Mouse (Mus musculus): Measurements from ENCODE around the gene Slamf7.
A peak's percentile ranks its signal among the peaks of the same experiment; 100 is the strongest.
"Not testable (repeated sequence)": the region's sequence is repeated elsewhere in the genome, so short reads cannot be mapped to it uniquely, and the experiment has no call there.

Slamf7 gene

DNA sequence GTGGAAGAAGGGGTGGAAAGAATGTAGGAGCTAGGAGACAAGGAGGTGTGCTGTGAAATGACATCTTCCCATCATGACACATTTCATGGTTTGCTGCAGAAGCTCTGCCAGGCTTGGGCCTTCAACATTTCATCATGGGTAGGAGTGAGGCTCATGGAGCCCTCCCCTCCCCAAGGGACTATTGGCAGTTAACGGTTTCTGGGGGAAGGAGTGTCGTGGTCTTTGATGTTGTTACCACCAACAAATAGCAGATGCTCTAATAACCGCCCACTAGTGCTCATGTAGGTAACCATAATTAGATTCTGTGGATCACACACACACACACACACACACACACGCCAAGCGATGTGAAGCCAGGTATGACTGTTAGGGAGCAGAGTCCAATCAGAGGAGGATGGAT is at the start of gene Slamf7:
Gene Slamf7 (minus strand): TSS at position 302 of the 400 bp plus-strand sequence.
- no peak for DNase-seq (ENCODE audit: low spot score)

DNA sequence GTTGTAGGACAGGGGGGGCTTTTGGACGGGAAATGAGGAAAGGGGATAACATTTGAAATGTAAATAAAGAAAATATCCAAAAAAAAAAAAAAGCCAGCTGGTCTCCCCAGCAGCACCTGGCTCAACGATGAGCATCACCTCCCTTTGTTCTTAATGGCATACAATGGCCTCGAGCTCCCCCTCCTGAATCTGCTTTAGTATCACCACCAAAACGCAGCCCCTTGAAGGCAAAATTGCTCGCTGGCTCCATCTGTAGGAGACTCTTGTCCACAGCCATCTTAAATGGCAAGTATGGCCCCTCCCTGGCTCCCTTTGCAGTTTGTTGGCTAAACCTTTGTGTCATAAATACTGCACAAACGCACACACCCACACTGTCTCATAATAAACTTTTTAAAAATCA is 46.1 kb upstream of the Slamf7 start:
- DNase-seq (ENCODE audit: low spot score) = no peak

DNA sequence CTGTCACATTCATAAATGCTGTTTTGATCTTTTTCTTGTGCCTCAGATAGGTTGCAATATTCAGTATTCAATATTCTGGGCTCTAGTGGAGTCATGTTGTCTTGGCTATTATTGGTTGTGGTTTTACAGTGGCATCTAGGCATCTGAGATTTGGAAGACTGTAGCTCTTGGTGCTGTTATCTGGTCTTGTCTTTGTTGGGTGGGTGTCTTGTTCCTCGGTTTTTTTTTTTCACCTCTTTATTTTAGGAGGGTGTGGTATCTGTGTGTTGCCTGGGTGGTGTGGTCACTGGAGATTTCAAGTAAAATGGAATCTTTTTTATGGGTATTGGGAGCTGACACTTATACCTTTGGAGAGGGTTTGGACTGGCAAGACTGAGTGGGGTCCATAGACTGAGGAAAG is 41.1 kb upstream of the Slamf7 start:
- DNase-seq (ENCODE audit: low spot score) = no peak

DNA sequence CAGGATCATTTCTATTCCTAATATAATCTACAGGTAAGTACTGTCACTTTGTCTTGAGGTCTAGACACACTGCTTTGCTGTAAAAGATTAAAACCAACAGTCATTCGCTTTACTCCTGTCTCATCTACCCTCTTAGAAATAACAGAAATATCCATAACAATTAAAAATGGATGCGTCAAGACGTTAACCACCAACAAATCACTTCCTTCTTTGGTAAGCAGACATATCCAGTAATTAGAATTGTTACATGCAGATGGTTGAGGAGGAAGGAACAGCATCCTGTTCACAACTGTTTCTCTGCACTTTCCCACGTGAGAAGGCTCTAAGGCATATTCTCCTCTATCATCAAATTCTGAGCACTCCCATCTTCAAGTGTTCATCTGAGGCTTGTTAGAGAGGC is 34.5 kb upstream of the Slamf7 start:
- DNase-seq (ENCODE audit: low spot score) = no peak

DNA sequence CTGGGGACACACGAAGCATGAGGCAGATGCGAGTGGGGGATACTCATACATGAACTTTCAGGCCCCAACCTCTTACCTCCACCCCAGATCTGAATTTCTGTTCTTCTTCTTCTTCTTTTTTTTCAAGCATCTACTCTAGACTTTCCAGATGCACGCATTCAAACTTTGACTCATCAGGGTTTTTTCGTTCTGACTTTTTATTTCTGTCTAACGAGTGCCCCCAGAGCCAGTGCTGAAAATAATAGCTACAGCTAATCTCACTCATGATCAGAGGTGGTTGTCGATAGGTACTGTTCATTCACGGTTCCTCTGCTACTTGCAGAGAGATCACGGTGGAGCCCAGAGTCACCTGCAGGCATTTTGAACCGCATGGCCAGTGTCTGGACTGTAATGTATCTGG is 32.1 kb upstream of the Slamf7 start:
- DNase-seq (ENCODE audit: low spot score) = no peak

DNA sequence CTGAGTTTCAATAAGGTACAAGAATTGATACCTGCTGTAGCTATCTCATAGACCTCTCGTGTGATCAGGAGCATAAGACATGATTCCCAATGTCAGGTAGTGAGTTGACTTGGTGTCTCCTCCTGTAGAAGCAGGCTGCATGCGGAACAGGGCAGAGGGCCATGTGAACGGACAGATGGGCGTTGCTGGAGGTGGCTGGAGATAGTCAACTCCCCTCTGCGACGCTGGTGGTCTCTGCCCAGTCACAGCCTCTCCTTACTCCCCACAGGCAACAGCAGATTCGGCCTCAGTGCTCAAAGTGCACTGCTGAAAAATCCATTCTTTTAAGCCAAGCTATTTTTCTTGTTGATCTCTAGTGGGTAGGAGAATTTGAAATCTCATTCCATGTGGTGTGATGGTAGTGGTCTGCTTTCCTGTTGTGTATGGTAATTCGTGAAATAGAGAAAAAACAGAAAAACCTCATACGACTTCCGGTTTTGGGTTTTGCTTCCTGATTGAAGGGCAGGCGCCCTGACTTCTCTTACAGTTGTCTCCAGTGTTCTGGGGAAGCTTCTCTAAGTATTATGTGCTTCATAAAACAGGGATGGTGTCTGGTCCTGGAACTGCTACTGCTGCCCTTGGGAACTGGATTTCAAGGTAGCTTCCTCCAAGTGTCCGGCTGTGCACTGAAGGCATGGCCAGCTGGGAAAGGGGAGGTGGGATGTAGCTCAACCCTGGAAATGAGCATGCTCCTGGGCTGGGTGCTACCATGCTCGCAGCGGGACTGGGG is 28.9 kb upstream of the Slamf7 start, which contains the start of gene Cd48:
Gene Cd48 (plus strand): TSS at position 479 of the 769 bp plus-strand sequence.
- no peak for DNase-seq (ENCODE audit: low spot score)

DNA sequence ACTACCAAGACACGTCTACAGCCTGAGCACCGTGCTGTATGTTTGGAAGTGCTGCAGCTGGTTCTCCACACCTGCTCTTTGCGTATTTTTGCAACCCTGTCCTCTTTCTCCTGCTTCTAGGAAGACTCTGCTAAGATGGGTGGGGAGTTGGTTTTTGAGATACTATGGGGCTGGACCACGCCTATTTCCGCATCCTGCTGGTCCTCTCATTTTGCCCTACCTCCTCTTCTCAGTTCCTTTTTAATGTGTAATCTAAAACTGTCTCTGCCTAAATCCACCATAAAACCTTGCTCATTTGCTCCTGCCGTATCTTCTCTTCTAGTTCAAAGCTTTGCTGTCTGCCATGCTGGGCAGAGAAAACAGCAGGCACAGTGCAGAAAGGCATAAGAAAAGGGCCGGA is 28.2 kb upstream of the Slamf7 start:
- DNase-seq (ENCODE audit: low spot score) = no peak

DNA sequence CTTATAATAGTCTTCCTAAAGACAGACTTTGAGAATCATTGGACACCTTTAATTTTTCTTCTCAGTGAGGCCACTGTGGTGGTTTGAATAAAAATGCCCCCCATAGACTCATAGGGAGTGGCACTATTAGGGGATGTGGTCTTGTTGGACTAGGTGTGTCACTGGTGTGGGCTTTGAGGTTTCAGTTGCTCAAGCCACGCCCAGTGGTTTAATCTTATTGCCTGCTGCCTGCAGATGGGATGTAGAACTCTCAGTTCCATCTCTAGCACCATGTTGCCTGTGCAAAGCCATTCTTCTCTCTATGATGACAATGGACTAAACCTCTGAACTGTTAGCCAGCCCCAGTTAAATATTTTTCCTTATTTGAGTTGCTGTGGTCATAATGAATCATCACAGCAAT is 24.9 kb upstream of the Slamf7 start:
- DNase-seq (ENCODE audit: low spot score) = no peak

DNA sequence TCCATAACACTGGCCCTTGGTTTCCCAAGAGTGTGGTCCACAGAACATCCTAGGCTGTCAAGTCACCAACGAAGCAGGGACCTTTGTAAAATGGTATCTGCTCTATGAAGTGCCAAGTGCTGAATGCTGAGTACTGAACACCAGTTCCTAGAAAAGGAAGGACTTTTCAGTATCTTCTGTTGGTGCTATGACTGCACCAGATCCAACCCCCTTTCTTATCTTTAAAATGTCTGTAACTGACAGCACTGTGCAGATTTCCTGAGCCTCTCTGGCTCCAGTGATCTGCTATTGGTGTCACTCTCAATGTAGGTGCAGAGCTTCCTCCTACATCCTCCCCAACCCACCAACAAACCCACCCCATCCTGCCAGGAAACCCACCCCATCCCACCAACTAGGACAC is 21.6 kb upstream of the Slamf7 start:
- DNase-seq (ENCODE audit: low spot score) = no peak

DNA sequence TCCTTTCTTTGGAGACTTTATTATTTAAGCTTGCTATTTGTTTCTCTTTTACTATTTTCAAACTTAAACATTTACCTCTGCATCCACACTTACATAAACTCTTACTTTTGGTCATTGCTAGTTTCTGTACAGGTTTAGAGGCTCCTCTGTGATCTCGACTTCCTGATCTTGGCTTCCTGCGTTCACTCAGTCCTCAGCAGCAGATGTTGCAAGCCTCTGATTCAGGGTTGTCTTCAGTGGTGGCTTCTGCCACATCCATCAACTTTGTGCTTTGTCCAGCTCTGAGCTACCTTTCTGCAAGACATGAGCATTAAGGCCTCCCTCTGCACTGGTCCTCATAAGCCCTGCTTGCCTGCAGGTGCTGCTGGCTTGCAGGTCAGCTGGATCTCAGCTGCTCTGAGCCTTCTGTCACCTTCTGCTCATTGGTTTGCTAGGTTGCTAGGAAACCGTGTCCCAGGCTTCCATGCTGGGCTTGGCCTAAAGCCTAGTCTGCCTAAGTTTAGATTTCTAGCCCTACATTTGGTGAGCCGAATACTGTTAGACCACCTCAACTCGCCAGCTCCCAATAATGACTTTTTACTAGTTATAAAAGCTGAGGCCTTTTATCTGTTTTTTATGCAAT is 20.1 kb upstream of the Slamf7 start:
- peak; percentile 33 for DNase-seq (ENCODE audit: low spot score)

DNA sequence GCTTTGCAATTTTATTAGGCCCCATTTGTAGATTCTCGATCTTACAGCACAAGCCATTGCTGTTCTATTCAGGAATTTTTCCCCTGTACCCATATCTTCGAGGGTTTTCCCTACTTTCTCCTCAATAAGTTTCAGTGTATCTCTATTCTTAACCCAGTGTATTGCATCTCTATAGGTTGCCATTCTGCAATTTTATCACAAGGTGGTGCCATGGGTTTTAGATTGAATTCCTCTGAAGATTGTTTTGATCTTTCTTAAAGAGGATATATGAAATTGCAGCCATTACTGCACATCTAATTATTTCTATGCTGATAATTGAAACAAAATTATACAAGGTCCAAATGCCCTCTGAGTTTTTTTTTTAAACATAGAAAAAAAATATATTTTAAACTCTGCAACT is 19.6 kb upstream of the Slamf7 start:
- DNase-seq (ENCODE audit: low spot score) = not testable (repeated sequence)

DNA sequence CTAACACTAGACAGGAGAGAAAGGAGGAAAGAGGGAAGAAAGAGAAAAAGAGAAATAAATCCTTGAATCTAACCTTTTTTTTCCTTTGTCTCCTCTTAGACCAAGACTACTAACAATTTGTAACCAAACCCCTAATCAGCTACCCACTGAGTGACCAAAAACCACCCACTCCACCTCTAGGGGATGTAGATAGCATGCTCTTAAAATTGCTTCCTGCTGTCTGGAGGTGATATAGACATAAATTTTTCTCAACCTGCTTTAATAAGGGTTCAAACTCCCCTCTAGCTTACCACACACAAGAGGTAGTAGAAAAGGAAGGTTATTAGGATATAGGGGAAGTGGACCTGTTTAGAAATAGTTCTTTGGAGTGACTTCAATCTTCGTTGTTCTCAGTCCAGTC is 14.3 kb upstream of the Slamf7 start:
- DNase-seq (ENCODE audit: low spot score) = no peak

DNA sequence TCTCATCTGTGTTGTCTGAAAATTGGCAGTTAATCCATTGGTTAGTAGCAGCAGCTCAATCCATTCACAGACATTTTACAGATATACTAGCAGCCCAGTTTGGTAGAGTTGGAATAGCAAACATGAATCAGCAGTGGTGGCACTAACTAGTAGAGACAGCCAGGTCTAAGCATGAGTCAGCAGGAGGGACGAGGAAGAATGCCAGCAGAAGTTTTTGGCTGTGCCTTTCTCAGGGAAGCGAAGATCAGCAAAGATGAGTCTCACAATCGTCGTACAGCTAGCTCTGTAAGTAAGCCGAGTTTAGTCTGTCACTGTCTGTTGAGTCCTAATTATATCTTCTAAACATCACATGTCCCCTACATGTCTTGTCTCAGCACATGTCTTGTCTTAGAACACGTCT is 13.5 kb upstream of the Slamf7 start:
- no peak for DNase-seq (ENCODE audit: low spot score)

DNA sequence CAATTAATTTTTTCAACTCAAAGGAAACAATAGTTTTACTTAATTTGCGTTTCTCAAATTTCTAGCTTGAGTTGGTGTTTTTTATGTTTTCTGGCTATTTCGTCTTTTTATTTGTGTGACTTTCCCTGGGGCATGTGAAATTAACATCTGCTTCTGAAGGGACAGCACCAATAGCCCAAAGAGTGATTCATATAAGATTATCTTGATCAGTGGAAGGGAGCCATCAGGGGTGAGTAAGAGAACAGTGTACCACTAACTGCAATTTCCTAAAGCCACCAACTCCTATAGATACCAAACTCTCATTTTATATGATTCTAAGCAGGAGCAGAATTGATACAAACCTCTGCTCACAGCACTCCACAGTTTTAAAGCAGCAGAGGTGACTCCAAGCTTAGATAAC is 10.9 kb upstream of the Slamf7 start:
- no peak for DNase-seq (ENCODE audit: low spot score)

DNA sequence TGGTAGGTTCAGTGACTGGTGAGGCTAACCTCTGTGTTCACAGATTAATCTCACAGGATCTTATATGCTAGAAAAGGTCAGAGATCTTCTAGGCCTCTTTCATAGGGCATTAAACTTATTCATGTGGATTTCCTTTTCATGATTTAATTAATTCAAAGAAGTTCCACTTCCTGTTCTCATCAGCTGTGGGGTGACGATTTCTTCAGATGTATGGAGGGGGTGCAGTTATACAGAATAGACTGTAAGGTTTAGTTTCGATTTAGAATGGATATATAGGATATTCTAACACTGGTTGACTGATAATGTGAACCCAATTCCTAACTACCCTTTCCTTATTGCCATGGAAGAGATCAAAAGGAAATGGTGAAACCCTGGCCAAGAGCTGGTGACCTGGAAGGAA is 8.6 kb upstream of the Slamf7 start:
- no peak for DNase-seq (ENCODE audit: low spot score)

DNA sequence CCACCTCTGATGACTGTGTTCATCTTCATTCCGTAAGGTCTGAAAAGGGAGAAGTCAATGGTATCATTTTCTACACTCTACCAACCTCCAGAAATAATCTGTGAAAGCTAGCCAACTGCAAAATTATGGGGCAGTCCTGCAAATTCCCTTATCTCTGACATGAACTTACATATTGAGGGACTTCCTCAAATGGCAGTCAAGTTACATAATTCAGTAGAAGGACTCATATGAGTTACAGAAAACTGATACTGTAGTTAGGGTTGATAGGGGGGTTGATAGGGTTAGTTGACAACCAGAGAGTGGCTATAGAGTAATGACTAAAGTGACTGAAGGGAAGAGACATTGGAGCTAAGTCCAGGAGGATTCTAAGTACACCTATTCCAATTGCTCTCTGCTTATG is 7.6 kb upstream of the Slamf7 start:
- no peak for DNase-seq (ENCODE audit: low spot score)

DNA sequence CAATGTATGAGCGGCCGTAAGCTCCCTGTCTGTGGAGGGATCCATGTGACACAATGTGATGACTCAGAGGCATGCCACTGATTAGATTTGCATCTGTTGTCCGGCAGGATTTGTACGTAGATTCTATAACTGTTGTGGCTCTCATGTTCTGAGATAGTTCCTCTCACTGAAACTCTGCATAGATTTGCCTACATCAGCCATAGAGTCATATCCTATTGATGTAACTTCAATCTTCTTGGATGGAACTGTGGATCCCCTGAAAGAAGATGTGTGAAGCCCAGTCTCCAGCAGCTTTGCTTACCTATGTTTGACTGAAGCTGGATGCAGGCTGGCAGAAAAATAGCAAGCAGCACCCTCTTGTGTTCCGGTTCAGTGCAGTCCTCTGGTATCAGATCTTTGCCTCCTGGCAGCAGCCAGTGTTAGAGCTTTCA is 5.7 kb upstream of the Slamf7 start:
- no peak for DNase-seq (ENCODE audit: low spot score)

DNA sequence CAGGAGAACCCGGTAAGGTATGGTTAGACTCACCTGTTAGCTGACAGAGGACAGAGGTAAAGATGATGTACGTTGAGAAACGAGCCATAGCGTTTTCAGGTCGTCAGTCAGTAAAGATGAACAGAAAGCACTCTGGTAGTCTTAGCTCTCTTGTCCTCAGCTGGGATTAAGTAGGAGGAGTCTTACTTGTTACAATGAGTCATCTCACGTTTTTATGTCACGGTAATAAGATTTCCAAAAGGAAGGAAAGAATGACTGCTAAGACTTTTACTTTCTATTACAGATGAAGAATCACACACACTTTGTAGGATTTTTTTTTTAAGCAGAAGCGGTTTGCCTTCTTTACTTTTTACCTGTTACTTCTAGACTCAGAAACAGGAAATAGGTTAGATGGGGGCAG is 4.0 kb downstream of the Slamf7 start:
- no peak for DNase-seq (ENCODE audit: low spot score)

DNA sequence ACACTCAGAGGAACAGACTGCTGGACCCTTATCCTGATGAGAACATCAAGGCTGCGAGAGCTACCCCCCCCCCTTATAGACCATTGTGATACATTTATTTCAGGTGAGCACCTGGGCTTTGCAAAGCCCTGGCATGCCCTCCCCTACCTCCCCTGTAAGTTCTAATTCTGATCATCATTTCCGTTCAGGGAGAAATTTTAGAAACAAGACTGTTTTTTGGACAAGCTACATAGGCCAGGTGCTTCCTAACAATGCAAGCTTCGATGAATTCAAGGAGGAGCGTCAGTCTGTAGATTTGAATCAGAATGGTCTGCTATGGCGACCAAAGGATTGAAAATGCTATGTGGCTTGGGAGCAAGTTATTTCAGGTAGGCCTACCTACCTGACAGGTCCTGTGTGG is 5.1 kb downstream of the Slamf7 start:
- DNase-seq (ENCODE audit: low spot score) = no peak

DNA sequence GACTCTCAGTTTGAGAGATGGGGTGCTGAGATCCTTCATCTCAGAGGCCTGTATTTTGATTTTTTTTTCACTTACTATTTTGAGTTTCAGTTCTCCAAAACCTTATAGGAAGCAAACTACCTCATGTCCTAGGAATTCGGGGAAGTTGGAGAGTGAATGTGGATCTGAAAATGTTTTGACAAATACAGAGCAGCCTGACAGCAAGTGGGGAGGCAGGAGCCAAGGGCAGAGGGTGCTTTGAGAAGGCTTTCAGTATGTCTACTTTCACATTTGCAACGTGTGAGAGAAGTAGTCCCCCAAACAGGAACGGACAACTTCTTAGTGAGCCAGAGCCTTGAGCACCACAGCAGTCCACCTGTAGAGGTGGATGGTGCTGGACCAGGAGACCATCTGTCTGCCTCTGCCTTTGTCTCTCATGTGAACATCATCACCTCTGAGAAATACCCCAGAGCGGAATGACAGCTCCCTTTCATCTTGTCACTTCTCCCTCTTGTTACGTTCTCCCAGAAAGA is 6.3 kb downstream of the Slamf7 start:
- no peak for DNase-seq (ENCODE audit: low spot score)

DNA sequence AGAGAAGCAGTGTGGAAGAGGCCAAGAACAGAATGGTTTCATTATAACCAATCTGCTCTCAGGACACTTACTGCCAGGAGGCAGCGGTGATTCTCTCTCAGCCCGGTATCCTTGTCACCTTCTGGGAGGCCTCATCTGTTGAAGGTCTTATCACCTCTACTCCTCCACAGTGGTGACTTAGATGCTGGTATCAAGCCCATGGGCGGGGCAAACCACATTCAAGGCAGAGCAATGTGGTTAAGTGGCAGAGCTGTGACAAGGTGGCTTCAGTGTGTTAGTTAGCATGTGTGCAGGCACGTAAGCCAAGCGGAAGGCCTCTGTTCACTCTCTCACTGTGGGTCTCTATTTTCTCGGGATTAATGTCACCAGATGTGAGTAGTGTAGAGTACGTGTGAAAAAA is 9.2 kb downstream of the Slamf7 start:
- DNase-seq (ENCODE audit: low spot score) = no peak

DNA sequence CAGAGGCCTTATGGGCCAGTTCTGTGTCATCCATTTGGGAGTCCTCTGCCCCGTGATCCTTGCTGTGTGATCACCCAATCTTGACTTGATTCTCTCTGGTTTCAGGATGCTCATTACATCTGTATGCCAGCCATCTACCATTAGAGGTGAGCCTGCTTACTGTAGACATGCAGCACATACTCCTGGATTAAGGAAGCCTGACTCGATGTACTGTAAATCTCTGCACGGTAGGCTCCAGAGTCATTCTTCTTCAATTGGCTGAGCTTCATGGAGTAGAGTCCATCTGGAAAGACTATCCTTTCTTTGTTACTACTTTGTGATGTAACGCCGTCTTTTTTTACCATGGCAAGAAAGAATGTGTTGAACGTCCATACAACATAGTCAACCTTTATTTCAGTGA is 12.0 kb downstream of the Slamf7 start:
- DNase-seq (ENCODE audit: low spot score) = no peak

DNA sequence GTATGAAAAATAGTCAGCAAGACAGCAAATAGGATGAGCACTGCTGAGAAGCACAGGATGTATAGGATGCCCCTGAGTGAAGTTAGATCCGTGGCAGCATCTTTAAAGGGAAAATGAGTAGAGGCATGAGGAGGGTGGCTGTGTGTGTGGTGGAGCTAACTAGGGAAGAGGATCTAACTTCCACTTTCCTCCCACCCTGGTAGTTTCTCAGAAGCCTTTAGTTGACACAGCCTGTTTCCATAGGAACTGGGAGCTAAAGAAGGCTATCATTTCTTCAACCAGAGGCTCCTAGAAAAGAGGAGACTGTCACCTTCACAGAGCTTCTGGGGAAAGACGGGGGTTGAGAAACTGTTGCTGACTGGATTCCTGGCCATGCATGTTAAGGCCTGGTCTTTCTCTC is 14.1 kb downstream of the Slamf7 start:
- no peak for DNase-seq (ENCODE audit: low spot score)

DNA sequence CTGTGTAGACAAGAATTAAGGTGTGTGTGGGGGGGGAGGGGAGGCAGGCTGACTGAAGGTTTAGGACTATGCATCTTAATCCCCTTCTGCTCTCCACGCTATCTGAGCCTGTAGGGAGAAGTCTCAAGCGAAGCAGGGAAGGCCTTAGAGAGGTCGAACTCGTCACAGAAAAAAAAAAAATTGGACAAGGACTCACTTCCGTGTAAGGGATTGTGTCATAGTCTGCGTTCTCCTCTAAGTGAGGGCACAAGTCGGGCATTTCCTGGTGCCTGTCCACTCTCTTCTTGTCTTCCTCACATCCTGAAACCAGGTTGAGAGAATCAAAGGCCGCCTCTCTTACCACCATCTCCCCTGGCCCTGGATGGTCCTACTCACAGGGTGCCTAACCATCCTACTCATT is 15.7 kb downstream of the Slamf7 start:
- no peak for DNase-seq (ENCODE audit: low spot score)

Measured in left cerebral cortex, adult 11 months (tissue).